Mouse (Mus musculus) cerebellum, adult 11 months (tissue): Measurements from ENCODE around the gene Cfap57.

Experiments used
- DNase-seq: peaks from one replicate; pipeline ENCODE4 v3.0.0; 2022

Cfap57 gene

DNA sequence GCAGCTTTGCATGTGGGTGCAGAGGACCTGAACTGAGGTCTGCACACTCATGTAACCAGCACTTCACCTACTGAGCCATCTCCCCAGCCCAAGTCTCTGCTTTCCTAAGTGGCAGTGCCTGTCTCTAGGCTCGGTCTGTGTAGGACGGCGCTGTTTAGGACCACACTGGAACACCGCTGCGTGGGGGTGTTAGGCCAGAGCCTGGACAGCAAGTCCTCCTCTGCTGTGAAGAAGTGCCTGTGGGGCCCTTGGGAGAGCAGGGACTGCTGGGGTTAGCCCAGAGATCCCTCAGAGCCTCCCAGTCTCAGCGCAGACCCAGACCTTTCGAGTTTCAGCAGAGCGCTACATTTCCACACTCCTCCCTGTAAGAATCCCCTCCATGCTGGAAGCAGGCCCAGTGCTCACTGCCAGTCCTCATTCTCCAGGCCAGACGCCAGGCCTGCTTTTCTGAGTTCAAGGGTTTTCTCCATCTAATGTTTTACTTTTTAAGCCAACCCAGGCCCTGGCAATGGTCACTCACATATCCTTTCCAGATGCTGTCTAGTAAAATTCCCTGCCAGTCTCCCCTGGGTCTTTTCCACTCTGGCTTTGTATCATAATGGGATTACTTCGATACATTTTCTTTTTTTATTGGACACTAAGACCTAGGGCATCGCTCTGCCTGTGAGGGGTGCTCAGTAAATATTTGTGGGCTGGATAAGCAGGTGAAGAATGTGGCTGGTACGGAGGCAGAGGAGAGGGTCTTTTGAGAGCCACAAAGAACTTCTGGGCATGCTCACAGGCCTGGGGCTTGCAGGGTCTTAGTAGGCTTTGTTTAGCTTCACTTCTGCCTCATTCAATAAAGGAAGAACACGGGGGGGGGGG is 56.3 kb downstream of the Cfap57 start:
- no peak for DNase-seq

- DNase-seq: no peak
Measured at GRCm38 (mm10) chr4:118553039-118553649, 67.4 kb downstream of the Cfap57 start.

DNA sequence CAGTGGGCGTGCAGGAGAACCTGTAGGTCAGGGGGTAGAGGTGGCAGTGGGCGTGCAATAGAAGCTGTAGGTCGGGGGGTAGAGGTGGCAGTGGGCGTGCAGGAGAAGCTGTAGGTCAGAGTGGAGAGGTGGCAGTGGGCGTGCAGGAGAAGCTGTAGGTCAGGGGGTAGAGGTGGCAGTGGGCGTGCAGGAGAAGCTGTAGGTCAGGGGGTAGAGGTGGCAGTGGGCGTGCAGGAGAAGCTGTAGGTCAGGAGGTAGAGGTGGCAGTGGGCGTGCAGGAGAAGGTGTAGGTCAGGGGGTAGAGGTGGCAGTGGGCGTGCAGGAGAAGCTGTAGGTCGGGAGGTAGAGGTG is 72.5 kb downstream of the Cfap57 start:
- DNase-seq: peak; percentile 5

DNA sequence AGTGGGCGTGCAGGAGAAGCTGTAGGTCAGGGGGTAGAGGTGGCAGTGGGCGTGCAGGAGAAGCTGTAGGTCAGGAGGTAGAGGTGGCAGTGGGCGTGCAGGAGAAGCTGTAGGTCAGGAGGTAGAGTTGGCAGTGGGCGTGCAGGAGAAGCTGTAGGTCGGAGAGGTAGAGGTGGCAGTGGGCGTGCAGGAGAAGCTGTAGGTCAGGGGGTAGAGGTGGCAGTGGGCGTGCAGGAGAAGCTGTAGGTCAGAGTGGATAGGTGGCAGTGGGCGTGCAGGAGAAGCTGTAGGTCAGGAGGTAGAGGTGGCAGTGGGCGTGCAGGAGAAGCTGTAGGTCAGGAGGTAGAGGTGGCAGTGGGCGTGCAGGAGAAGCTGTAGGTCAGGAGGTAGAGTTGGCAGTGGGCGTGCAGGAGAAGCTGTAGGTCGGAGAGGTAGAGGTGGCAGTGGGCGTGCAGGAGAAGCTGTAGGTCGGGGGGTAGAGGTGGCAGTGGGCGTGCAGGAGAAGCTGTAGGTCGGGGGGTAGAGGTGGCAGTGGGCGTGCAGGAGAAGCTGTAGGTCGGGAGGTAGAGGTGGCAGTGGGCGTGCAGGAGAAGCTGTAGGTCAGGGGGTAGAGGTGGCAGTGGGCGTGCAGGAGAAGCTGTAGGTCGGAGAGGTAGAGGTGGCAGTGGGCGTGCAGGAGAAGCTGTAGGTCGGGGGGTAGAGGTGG is 73.0 kb downstream of the Cfap57 start:
- DNase-seq: peak; percentile 34

- no peak for DNase-seq
Measured at GRCm38 (mm10) chr4:118544441-118545127, 76.0 kb downstream of the Cfap57 start.

DNA sequence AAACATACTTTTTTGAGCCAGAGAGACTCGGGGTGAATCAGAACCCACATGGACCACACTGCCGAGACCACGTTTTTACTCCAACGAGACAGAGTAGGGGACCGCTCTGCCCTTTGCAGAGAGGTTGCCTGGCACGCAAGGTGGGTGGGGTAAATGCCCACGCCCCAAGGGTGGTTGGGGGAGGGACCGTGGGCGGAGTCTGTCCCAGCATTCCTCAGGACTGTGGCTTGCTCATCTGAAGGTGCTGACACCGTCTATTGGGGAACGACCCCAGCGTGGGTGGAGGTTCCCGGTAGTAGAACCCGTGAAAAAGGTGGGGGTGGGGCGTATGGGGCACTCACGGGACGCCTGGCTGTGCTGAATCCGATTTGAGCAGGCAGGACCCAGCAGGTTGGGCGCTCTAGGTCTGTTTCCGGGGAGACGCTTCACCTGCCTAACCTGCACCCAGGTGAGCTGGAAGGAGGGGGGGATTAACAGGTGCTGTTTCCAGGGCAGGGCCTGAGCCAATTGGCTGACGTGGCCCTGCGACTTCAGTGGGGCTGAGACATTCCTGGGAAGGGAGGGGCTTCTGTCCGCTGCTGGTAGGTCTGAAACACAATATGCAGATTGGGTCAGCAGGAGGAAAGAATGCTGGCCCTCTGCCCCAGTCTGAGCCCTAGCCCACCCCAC is 76.9 kb downstream of the Cfap57 start, which contains the start of gene Tmem125:
TSS of gene Tmem125 (minus strand) at position 453 of the 669 bp plus-strand sequence.
- no peak for DNase-seq

DNA sequence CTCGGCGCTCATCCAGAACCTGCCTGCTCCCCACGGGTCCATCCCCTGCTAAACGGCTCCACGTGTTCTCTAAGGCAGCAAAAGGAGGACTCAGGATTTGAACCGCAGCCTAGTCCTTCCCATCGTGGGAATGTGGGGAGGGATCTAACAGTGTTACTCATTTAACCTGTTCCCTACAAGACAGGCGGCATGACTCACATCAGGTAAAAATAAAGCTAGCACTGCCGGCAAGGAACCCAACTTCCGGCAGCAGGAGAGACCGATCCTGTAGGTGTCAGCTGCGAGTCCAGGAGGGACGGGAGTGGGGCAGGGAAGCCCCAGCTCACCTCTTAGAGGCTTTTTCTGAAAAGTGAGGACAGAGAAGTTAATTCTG is 77.4 kb downstream of the Cfap57 start:
- no peak for DNase-seq

DNA sequence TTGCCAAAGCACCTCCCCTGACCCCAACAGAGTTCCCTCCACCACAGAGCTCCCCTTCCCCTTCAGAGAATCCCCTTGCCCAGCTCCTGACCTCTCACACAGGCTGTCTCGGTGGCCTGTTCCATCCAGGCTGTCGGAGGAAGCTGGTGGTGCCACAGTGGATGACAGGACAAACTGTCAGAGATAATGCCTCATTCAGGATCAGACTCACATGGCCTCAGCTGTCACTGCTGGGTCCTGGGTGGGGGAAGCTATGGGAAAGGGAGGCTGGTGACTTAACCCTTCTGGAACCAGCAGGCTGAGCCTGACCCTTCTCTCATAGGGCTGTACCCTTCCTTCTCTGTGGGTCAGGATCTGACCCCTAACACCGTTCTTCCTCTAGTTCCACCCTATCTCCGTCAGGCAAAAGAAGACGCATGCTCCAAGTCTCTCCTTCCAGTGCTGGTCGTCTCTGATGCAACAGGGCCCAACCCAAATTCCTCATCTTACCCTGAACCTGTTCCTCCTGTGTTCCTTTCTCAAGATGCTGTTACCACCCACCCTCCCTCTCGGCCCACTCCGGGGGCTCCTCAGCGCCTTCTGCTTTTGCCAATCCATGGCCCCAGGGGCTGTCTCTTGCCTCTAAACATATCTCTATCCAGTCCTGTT is 77.9 kb downstream of the Cfap57 start:
- DNase-seq: no peak

DNA sequence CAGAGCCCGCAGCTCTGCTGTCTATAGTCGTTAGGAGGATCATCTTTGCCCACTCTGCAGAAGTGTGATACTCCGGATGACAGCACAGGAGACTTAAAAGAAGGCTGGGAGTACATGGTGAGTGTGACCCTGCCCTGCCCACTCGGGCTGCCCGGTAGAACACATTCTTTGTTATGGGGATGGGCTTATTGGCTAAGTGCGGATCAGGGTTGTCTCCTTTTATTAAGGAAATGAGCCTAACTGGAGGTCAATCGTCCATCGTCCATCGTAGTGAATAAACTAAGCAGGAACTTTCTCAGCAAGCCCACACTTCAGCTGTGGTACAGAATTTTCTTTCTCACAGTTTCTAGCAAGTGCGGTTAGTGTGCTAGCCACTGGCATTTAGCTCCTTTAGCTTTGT is 80.7 kb downstream of the Cfap57 start:
- no peak for DNase-seq

DNA sequence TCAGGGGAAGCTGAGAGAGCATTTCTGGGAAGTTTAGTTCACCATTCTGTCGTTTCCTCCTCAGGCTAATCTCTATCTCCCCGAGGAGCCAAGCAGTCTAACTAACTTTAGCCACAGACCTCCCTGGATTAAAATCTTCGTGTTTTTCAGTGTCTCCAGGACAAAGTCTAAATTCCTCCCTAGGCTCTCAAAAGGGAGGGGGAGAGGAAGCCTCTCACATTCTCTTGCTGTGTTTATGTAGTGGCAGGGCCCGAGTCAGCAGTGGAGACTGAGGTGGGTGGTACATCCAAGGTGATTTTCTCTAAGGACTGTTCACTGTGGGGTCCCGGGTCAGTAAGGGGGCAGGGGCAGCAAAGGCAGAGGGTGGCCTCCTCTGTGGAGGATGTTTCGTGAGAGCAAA is 82.8 kb downstream of the Cfap57 start:
- no peak for DNase-seq

GRCm38 (mm10) chr4:118535610-118536009 is 85.0 kb downstream of the Cfap57 start:
- DNase-seq: no peak

DNA sequence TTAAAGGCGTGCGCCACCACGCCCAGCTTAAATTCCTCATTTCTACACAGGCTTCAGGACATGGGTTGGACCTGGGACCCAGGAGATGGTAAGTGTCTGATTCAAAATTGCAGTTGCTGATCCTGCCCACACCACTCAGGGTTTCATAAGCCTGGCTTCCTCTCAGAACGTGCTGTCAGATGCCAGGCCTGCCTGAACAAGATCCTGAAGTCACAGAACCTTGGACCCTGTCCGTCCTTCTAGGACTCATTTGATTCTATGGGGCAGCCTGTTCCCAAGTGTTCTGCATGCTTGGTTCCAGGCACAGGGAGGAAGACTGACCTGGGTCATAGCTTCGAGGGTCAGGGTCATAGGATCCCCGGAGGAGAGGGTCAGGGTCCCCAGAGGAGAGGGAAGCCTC is 87.0 kb downstream of the Cfap57 start:
- no peak for DNase-seq

DNA sequence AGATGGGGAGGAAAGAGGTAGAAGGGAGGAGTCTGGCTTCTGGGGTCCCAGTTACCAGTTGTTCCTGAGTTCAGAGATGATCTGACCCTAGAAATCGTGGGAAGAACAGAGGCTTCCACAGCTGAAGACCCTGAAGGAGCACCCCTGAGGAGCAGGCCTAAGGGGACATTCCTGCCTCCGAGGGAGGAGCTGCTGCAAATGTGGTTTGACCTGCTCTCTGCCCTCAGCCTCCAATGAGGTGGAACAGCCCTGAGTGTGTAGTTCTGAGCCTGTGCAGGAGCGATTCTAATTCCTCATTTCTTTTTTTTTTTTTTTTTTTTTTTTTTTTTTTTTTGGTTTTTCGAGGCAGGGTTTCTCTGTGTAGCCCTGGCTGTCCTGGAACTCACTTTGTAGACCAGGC is 87.4 kb downstream of the Cfap57 start:
- no peak for DNase-seq

DNA sequence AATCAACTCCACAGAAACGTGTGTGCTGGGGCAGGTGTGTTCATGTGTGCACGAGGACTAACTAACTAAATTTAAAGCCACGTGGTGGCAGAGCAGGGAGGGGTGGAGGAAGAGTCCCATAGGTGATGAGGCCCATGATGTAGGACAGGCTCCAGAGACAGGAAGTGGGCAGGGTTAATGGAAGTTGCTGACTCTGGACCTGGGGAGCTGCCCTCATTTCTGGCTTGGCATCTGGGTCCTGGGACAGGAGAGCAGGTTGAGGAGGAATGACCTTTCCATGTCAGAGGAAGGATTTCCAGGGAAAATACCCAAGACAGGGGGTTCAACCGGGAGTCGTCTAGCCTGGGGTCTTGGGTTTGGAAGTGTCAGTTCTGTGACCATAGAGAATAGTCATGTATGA is 87.9 kb downstream of the Cfap57 start:
- DNase-seq: no peak

- DNase-seq: no peak
Measured at GRCm38 (mm10) chr4:118527720-118528119, 92.9 kb downstream of the Cfap57 start.

- no peak for DNase-seq
Measured at GRCm38 (mm10) chr4:118527335-118527681, 93.3 kb downstream of the Cfap57 start.

DNA sequence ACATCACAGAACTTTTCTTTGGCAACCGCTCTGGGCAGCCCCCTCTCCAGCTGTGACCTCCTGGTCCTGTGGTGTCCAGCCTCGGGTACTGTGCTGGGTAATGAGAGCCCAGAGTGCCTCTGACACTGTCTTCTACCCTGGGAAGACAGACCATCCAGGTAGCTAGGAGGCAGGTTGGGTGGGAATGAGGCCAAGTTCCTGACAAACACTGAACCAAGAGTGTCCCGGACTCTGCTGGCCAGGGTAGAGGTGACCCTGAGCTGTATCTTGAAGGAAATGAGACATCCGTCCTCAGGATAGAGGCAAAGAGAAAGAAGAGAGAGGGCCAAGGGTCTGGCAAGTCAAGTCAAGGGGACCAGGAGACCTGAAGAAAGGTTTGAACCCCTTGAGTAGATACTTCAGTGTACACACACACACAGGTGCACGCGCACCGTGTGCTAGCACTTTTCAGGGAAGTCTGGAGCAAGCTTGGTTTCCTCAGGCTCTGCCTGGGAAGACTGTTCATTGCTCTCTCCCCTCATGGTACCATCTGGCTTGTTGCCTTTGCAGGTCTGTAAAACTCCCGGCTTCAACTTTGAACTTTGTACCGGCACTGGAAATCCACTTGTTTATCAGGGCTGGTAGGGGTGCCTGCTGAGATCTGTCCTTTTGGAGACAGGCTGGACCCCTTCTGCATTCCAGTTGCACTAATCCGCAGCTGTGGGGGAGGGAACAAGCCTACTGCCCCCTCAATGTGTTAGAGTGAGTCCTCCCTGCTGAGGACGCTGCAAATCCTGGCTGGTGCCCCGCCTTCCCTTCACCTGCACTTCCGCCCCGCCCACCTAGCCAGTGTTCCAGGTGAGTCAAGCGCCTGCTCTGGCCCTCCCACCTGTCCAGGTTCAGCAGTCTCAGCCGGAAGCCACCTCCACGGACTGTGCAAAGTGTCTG is 93.9 kb downstream of the Cfap57 start, which contains the start of gene 2610528J11Rik:
TSS of gene 2610528J11Rik (plus strand) at position 592 of the 927 bp plus-strand sequence.
- no peak for DNase-seq

GRCm38 (mm10) chr4:118525779-118526178 is 94.8 kb downstream of the Cfap57 start:
- no peak for DNase-seq

GRCm38 (mm10) chr4:118523976-118524375 is 96.6 kb downstream of the Cfap57 start:
- DNase-seq: no peak

- no peak for DNase-seq
Measured at GRCm38 (mm10) chr4:118522248-118522647, 98.3 kb downstream of the Cfap57 start.

DNA sequence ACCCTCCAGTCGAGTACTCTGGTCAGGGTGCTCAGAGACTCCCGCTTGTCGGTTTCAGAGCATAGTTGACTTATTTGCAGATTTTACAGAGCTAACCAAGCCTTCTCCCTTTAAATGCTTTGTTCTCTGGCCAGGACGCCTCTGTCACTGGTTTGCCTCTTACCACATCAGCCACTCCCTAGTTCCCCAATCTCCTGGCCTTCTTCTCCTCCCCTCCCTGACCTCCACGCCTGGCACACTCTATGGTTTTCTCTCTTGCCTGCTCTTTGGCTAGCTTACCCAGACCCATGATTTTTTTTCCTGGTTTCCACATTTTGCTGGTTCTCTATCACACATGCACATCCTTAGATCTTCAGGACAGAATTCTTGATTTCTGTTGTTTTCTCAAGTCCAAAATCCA is 102.4 kb downstream of the Cfap57 start:
- no peak for DNase-seq
